Mouse (Mus musculus) megakaryocyte, embryonic 14.5 days (primary cell): Measurements from ENCODE around the gene Casp1.

ENCODE experiments used
- FLI1 ChIP-seq: IDR thresholded peaks from 2 replicates; pipeline ENCODE4 v1.6.1; 2012; ENCODE audit warnings: low read length, inconsistent platforms, mixed read lengths
- GATA1 ChIP-seq: IDR thresholded peaks from 3 replicates; pipeline ENCODE4 v1.6.1; 2012; ENCODE audit warnings: mixed read lengths, low read length, inconsistent platforms, borderline replicate concordance

GRCm38 (mm10) chr9:5296354-5297237 lies 1.7 kb upstream of the Casp1 start:
- TF ChIP-seq GATA1 (no peak), FLI1 (no peak)
